Mouse (Mus musculus) left cerebral cortex, adult 8-10 months (tissue): ENCODE measurements around the gene Rnf2. TPM values are rescaled to one million over a fixed set of nuclear protein-coding genes. Genes with fewer than 3 reads are reported as not detected.
A peak's percentile ranks its signal among the peaks of the same experiment; 100 is the strongest.
"Not testable (repeated sequence)": the region's sequence is repeated elsewhere in the genome, so short reads cannot be mapped to it uniquely, and the experiment has no call there.

Experiments
- DNase-seq, 2 experiments: peaks; one replicate each; pipeline ENCODE4 v3.0.0; 2022; ENCODE audit warnings: low spot score in 2 of 2
- total RNA-seq, 4 experiments: library from RNA; stranded (reverse); gene quantifications; 2 replicates each; pipeline ENCODE4 v1.2.4; 2022

The Rnf2 gene
- total RNA-seq, 4 experiments from 2014 or later = 27.0 to 32.2 (median 29.9) TPM

DNA sequence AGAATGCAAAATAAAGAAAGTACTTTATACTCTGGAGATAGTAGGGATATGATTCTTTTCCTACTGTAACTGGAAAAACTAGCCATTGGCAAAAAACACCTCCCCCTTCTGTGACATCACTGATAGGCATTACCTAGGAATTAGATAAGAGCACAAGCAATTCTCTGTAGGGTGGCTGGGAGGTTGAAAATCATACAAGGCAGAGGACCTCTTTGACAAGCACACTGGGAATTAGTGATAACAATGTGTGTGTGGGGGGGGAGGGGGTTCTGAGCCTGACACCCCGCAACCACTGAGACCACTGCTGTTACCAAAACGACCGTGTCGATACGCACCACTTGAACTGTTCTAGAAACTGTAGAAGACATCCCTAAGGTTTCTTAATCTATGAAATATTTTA is 16.0 kb downstream of the Rnf2 start:
- DNase-seq = no peak

DNA sequence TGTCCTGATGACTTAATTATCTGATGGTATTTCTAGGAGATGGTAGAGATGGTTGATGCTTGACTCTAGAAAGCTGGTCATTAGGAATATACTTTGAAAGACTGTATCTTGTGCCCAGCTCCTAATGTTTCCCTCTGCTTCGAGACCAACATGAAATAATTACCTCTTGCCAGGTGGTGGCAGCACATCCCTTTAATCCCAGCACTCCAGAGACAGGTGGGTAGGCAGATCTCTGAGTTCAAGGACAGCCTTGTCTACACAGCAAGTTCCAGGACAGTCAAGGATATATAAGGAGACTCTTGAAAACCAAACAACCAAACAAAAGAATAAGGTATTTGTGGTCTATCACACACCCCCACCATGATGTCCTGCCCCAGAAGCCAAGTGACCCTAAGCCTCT is 17.2 kb downstream of the Rnf2 start:
- no peak for DNase-seq

DNA sequence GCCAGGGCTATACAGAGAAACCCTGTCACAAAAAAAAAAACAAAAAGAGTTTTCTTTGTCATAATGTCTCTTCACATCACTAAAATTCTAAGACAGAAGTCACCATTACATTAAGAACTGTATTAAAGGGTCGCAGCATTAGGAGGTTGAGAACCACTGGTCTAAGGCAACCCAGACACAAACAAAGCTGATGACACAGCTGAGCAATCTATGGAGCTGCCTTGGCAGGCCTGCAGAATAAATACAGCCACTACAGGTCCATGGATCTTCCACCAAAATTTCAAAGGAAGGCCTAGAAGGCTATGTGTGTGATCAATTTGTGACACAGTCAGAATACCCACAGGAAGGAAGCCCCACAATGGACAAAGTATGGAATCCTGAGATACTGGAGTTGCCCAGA is 18.3 kb downstream of the Rnf2 start:
- DNase-seq = no peak

DNA sequence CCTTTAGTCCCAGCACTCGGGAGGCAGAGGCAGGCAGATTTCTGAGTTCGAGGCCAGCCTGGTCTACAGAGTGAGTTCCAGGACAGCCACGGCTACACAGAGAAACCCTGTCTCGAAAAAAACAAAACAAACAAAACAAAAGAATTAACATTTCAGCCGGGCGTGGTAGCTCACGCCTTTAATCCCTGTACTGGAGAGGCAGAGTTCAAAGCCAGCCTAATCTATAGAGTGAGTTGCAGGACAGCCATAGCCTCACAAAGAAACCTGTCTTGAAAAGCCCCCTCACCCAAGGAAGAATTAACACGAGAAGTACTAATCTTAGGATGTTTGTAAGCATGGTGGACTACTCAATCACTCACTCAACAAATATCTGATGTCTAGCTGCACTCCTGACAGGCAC is 28.4 kb downstream of the Rnf2 start:
- not testable (repeated sequence) for DNase-seq

DNA sequence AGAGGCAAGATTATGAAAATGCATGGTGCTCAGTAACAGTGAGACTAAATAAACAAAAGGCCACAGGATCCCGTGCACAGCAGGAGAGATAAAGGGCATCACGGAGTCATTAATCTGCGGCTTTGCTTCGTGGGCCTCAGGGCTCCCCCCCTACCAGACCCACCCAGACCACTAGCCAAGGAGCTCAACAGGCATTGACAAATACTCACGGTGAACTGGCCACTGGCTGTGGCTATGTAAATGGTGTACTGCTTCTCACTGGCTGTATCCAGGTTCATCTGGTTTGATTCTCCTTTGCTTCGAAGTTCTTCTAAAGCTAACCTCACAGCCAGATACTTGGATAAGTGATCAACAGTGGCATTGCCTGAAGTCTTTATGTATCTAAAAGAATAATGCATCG is 29.3 kb downstream of the Rnf2 start:
- DNase-seq = no peak

DNA sequence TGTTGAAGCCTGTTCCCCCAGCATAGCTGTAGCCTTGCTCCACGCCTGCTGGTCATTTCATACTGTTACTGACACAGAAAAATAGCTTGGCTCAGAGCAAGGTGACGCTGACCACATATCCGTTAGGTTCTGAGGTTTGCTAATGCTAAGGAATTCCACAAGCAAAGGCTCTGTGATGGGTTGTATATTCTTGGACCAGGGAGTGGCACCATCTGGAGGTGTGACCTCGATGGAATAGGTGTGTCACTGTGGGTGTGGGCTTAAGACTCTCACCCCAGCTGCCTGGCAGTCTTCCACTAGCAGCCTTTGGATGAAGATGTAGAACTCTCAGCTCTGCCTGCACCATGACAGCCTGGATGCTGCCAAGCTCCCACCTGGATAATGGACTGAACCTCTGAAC is 34.2 kb downstream of the Rnf2 start:
- DNase-seq = no peak

DNA sequence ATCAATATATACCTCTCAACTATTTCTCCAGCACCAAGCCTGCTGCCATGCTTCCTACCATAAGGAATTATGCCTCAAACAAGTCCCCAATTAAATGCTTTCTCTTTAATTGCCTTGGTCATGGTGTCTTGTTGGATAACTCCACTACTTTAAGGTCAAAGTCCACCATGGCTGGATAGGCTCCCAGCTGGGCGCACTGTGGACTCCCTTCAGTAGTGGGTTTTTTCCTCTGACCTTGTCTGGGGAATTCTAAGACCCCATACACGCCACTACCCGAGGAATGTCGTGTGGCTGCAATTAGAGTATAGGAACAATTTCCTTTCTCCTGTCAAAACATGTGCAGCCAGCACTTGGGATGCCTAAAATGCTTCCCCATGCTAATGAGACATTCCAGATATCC is 35.8 kb downstream of the Rnf2 start:
- no peak for DNase-seq

DNA sequence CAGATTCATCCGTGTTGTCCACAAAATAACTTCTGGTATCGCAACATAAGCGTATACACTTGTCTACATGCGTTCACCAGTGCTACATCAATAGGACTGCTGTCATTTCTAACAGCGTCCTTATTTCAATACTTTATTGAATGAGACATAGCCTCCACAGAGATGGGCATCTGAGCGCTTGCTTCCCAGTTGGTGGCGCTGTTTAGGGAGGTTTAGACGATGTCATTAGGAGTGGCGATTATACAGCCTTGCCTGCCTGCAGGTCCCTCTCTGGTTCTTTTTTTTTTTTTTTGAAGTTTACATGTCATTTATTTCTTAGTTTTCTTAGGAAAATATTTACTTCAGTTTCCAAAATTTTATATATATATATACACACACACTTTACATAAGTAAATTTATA is 39.5 kb downstream of the Rnf2 start:
- no peak for DNase-seq

DNA sequence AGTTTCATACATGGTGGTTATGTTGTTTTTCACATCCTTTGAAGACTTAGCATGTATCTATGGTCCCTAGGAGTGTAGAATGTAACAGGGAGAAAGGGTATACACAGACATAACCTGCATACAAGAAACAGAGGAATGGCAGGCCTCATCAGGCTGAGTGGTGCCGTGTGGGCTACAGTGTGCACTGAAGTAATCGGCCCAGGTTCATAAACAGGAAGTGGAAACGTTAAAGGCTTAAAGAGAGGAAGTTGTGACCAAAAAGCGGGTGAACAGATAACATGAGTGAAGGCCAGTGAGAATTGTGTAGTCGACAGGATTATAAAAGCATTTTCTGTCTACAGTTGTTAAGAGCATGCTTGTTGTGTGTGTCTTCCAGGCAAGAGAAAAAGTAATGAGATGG is 43.7 kb downstream of the Rnf2 start:
- no peak for DNase-seq

DNA sequence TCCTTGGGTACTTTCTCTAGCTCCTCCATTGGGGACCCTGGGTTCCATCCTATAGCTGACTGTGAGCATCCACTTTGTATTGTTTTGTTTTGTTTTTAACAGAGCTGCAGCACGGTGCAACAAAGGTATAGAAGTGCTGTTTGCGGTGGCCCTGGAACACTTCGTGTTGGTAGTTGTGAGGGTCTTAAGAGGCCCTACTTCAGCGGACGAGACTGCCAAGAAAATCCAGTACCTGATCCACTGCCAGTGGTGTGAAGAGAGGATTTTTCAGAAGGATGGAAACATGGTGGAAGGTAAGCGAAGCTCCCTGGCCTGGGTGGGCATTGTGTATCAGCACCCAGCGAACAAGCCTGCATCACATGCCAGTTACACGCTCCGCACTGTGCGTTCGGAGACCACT is 48.8 kb downstream of the Rnf2 start:
- no peak for DNase-seq

DNA sequence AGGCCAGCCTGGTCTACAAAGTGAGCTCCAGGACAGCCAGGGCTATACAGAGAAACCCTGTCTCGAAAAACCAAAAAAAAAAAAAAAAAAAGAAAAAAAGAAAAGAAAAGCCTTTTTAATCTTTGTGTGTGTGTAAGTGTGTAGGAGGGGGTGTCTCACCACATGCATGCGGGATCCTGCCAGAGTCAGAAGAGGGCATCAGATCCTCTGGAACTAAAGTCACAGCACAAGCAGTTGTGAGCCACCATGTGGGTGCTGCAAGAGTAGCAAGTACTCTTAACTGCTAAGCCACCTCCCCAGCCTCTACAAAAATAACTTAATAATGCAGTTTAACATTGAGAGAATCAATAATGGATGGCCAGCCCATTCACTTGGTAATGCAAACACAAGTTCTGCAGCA is 49.9 kb downstream of the Rnf2 start:
- DNase-seq = no peak

DNA sequence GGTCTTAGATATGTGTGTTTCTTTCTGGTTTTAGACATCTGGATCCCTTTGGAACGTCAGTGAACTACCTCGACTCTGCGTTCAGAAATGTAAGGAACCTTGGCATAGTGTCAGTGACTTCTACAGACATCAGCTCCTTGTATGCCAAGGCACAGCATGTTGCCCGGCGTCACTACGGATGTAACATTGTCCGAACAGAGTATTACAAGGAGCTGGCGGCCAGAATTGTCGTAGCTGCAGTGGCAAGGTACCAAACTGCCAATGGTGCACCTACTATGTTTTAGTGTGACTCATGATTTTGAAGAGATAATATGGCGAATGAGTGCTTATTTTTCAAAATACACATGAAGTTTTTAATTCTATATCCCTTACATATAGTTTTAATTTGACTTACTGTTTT is 50.9 kb downstream of the Rnf2 start:
- DNase-seq = no peak

DNA sequence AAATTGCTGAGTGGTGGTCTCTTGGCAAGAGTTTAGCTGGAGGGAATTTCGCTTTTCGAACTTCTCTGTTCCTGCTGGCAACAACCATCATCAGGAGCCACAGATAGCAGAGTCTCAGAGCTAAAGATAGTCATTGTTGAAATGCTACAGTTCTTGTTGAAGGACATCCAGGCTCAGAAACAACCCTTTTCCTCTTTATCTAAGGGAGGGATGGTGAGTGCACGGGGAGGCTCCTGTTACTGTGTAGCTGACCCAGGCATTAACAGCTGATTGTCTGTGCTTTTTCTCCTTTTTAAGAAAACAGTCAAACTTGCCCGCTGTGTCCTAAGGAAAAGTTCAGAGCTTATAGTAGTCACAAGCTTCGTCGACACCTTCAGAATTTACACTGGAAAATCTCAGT is 65.3 kb downstream of the Rnf2 start:
- DNase-seq = no peak

DNA sequence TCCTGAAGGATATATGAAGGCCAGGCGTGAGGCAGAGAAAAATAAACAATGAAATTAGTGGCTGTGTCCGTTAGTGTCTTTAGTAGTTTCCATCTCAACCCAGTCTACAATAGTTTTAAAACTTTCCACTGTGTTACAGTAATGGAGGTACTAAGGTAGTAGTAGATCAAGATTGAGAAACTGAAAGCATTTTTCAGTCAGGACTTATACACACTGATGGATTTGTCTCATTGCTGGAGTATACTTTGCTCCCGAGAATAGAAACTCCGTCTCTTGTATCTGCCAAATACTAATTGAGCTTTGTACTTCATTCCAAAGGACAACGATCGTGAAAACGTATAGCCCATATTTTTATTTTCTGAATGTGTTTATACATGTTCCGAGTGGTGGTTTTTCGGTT is 71.4 kb downstream of the Rnf2 start:
- DNase-seq = no peak

DNA sequence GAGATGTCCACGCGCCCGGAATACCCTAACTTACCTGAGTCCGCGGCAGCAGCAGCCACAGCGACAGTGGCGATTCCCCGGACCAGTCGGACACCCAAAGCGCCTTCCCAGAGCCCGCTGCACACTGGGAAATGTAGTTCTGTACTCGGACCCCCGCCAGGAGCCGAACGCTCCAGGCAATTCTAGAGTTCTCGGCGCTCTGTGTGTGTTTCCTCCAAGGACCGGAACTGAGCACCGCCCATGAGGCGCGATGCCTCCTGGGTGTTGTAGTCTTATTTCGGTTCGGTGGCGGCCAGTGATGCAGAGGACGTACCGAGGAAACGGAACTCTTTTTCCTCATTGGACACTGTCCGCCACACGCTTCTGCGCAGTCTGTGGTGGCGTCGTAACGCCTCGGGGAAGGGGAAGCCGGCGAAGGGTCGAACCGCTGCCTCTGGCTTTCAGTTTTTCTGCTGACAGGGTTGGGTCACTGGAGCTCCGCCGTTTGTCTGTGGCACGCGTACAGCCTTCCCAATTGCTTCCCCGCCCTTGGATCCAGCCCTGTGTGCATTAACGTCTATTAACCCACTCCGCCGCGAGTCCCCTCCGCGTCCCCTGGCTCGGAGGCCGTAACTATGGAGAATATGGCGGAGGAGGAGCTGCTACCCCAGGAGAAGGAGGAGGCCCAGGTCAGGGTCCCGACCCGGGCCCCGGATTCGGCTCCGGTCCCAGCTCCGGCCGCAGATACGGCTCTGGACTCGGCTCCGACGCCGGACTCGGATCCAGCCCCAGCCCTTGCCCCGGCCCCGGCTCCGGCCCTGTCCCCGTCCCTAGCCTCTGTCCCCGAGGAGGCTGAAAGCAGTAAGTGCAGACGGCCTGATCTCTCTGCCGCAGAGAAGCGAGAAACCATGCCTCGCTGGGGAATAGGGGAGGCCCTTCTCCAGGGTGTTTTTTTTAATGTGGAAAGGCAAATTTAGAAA is 72.2 kb downstream of the Rnf2 start, which contains the start of the genes Swt1 and Trmt1l:
TSS of gene Swt1 (minus strand) at position 193 of the 959 bp plus-strand sequence.
TSS of gene Trmt1l (plus strand) at position 280 of the 959 bp plus-strand sequence.
- DNase-seq = peak; percentile 94 to 99

DNA sequence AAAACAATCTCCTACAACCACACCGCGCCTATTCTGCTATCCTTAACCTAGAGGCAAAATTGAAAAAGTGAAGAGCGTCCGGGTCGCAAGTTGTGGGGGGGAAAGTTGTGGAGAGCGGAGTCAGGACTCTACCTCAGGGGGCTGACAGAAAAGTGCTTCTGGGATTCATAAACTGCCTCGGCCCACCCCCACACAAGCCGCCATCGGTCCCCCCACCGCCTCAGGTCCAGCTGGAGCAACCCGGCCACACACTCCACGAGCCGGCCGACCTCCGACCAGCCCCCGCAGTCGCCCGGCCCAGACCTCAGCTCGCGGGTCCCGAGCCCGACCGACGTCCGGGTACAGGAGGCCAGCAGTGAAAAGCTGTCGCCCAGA is 72.9 kb downstream of the Rnf2 start:
- no peak for DNase-seq

DNA sequence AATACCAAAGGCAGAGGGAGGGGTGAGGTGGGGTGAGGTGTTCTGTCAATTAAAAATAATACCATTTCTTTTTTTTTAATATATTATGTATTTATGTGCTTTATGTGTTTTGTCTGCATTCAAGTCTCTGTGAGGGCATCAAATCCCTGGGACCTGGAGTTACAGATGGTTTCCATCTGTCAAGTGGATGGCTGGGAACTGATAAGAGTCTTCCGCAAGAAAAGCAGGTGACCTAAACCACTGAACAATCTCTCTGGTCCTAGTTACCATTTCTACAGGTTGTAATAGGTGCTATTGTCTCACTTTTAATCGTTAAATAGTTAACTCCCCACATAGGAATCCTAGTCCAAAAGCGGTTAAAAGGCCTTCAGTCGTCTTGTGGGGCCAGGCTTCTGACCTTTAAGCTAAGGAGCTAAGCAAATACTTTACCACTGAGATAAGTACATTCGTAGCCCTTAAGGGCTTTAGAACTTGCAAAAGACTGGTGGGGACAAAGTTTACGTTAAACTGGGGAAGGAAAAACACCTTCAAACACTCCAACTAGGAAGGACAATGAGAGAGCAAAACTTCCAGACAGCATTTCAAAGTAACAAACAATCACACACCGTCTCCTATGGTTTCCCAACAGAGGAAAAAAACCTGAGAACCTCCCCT is 73.7 kb downstream of the Rnf2 start:
- DNase-seq = no peak

DNA sequence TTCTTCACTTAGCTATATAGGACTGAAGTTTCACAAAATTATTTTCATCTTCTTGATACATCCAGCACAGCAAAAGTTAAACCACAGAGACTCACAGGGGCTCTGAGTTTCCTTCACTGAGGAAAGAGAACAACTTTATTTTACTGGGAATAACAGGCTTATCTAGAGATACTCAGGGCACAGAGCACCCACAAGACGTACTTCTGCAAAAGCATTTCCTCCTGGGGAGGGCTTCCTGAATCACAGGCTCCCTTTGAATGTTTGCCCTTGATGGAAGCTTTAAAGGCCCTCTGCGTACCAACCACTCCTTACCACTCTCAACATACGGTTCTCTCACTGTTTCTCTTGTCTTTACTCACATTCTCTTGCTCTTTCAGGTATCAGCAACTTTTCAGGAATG is 78.6 kb downstream of the Rnf2 start:
- DNase-seq = no peak

DNA sequence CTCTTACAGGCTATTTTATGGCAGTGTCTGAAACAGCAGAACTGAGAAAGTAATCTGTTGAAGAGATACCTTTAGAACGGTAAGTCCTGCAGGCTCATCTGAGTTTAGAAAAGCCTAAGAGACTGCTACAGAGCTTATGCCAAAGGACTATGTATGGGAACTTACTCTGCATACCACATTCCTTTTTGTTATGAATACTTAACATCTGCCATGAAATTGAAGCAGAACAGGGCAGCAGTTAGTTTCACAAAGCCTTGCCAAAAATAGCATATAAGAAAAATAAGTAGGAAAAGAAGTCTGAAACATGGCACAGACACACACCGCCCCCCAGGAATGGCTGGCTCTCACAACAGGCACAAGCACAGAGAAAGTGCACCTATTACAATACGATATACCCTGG is 90.9 kb downstream of the Rnf2 start:
- DNase-seq = no peak
